Mouse (Mus musculus): Measurements from ENCODE around the gene Pank4. TPM values are rescaled to one million over a fixed set of nuclear protein-coding genes. Genes with fewer than 3 reads are reported as not detected.

Pank4 gene
- total and polyA plus RNA-seq, 3 experiments, result 22.4 to 34.7 (median 27.6) TPM

DNA sequence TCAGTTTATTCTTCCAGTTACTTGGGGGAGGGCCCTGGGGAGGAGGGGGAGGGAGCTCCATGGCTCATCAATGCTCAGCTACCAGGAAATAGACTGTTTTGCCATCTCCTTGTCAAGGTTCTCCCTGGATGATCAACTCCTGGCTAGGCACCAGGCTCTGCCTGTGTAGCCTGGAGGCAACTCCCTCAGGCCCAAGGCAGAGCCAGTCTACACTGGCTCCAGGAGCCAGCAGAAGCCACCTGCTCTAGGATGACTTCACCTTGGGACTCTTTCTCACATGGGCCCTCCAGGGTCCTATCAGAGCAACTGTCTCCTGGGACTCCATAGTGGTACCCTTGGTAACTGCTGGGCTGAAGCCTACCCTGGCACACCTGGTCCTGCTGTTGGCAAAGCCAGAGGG, 44.2 kb downstream of the Pank4 start:
- in situ Hi-C loops (cut with MboI; ENCODE audit: low pct_ligation_motif_present, low pct_unique_long_range_greater_than_20kb, low sequenced_read_pairs), result no loop called here

DNA sequence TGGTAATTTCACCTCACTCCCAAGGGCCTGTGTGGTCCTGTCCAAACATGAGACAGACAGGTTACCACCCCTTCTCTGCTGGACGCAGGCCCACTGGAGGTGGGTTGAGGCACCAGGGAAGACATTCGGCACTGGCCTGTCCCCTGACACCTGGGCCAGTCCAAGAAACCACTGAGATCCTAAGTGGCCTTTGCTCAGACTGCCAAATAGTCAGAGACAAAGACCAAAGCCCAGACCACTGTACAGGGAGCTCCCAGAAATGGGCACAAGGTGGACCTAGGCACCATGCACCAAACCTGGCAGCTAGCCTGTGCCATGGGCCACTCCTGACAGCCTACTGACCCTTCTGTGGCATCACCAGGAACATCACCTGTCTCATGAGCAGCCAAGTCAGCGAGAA, 45.3 kb downstream of the Pank4 start:
- dilution Hi-C loops (cut with MboI; ENCODE audit: extremely low pct_ligation_motif_present, extremely low pct_unique_long_range_greater_than_20kb, low sequenced_read_pairs), result no loop called here
- TF ChIP-seq NELFE (IDR thresholded peaks at IDR 0.05; ENCODE audit: low read depth, low read length) (no peak), USF2 (conservative IDR thresholded peaks at IDR 0.05; ENCODE audit: low read depth, low read length) (no peak), POLR2A (IDR thresholded peaks at IDR 0.05; ENCODE audit: low read depth, low read length) (no peak), UBTF (IDR thresholded peaks at IDR 0.05; ENCODE audit: low read depth, low read length) (no peak), CTCF (conservative IDR thresholded peaks at IDR 0.05 in 1 of 2, IDR thresholded peaks at IDR 0.05 in 1 of 2; ENCODE audit: low read depth in 2 of 2, low read length in 2 of 2) (no peak), GABPA (IDR thresholded peaks at IDR 0.05; ENCODE audit: insufficient replicate concordance, low read depth, low read length) (no peak), TBP (conservative IDR thresholded peaks at IDR 0.05; ENCODE audit: low read depth, low read length) (no peak), ETS1 (conservative IDR thresholded peaks at IDR 0.05; ENCODE audit: low read depth, low read length) (no peak), BHLHE40 (IDR thresholded peaks at IDR 0.05; ENCODE audit: low read depth, low read length) (no peak), ZNF384 (IDR thresholded peaks at IDR 0.05; ENCODE audit: low read depth, low read length) (no peak), E2F4 (IDR thresholded peaks at IDR 0.05; ENCODE audit: insufficient replicate concordance, low read depth, low read length) (no peak), EP300 (IDR thresholded peaks at IDR 0.05; ENCODE audit: low read length) (no peak), NRF1 (IDR thresholded peaks at IDR 0.05; ENCODE audit: low read depth, low read length) (no peak), MEF2A (IDR thresholded peaks at IDR 0.05; ENCODE audit: borderline replicate concordance, low read depth, low read length) (no peak)
- DNase-seq (ENCODE audit: extremely low read depth), result no peak
- peaks cover 4 to 8% of the 10 kb centered on the region in 2 experiments for H3K4me1 ChIP-seq (ENCODE audit: control insufficient read depth in 1 of 2, insufficient read depth in 2 of 2)
- no peaks in the 10 kb centered on the region for H3K36me3 ChIP-seq (replicated peaks in 1 of 2; ENCODE audit: control insufficient read depth in 1 of 2, insufficient read depth in 1 of 2, low read length in 1 of 2)
- H3K9ac ChIP-seq (ENCODE audit: insufficient read depth, low read depth), result no peak overlapping the region
- in situ Hi-C loops (cut with MboI; ENCODE audit: low pct_ligation_motif_present, low pct_unique_long_range_greater_than_20kb, low sequenced_read_pairs), result no loop called here
- no peak overlapping the region for H3K4me2 ChIP-seq (ENCODE audit: insufficient read depth, low read depth, poor library complexity, severe bottlenecking)
- no peak overlapping the region for H3K27ac ChIP-seq (ENCODE audit: insufficient read depth, low read depth)
- peaks cover 95% of the 10 kb centered on the region for H3K27me3 ChIP-seq (replicated peaks)
- no peaks in the 10 kb centered on the region for H3K79me2 ChIP-seq (replicated peaks; ENCODE audit: control insufficient read depth, extremely low read depth, insufficient read depth, poor library complexity, severe bottlenecking)
- no peak overlapping the region for H3K4me3 ChIP-seq (replicated peaks in 1 of 3; ENCODE audit: low read depth in 2 of 3, low read length in 2 of 3, poor library complexity in 1 of 3)
- H3K9me3 ChIP-seq (replicated peaks; ENCODE audit: low read length), result no peaks in the 10 kb centered on the region

More for the DNA sequence above, 44.2 kb downstream of the Pank4 start:
- peaks cover 95% of the 10 kb centered on the region for H3K27me3 ChIP-seq (replicated peaks)
- H3K36me3 ChIP-seq (replicated peaks in 1 of 2; ENCODE audit: control insufficient read depth in 1 of 2, insufficient read depth in 1 of 2, low read length in 1 of 2), result no peaks in the 10 kb centered on the region
- dilution Hi-C loops (cut with MboI; ENCODE audit: extremely low pct_ligation_motif_present, extremely low pct_unique_long_range_greater_than_20kb, low sequenced_read_pairs), result no loop called here
- H3K79me2 ChIP-seq (replicated peaks; ENCODE audit: control insufficient read depth, extremely low read depth, insufficient read depth, poor library complexity, severe bottlenecking), result no peaks in the 10 kb centered on the region
- H3K27ac ChIP-seq (ENCODE audit: insufficient read depth, low read depth), result no peak overlapping the region
- no peak overlapping the region for H3K4me2 ChIP-seq (ENCODE audit: insufficient read depth, low read depth, poor library complexity, severe bottlenecking)
- H3K9me3 ChIP-seq (replicated peaks; ENCODE audit: low read length), result no peaks in the 10 kb centered on the region
- DNase-seq (ENCODE audit: extremely low read depth), result no peak
- no peak overlapping the region for H3K9ac ChIP-seq (ENCODE audit: insufficient read depth, low read depth)
- H3K4me3 ChIP-seq (replicated peaks in 1 of 3; ENCODE audit: low read depth in 2 of 3, low read length in 2 of 3, poor library complexity in 1 of 3), result no peak overlapping the region
- H3K4me1 ChIP-seq (ENCODE audit: control insufficient read depth in 1 of 2, insufficient read depth in 2 of 2), result peaks cover 4 to 8% of the 10 kb centered on the region in 2 experiments
- TF ChIP-seq POLR2AphosphoS2 (IDR thresholded peaks at IDR 0.05; ENCODE audit: low read depth, low read length) (no peak), USF1 (IDR thresholded peaks at IDR 0.05; ENCODE audit: low read depth, low read length) (no peak), POLR2A (IDR thresholded peaks at IDR 0.05; ENCODE audit: low read depth, low read length) (no peak)
